Mouse (Mus musculus): ENCODE results near the gene Cdc6. TPM values are rescaled to one million over a fixed set of nuclear protein-coding genes. Genes with fewer than 3 reads are reported as not detected.

Gene Cdc6
- polyA plus RNA-seq, 1 experiment from 2014 or later = 39.1 TPM

DNA sequence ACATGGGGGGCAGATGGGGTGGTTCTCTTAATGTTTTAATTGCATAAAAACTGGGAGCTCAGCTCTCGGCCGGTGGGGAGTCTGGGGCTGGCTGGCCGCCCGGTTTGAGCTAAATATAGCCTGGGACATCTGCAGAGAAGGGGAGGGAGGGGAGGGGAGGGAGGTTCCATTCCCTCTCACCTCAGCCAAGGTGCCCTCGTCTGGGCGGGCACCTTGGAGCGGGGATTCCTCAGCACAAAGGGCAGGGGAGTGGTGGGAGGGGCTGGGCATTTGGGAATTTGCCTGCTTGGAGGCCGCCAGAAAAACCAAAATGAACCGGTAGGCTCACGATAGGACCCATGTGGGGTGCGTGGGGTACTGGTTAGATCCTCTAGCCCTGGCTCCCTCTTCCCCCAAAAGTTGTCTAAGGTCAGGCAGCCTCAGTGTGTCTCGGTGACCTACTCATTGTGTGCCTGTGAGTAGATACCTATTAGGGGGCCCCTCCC, 33.8 kb downstream of the Cdc6 start:
- no peak for ATAC-seq (replicated peaks; ENCODE audit: low FRiP score)
- Histone ChIP-seq H3K9me3 (replicated peaks) (no peaks in the 10 kb centered on the region), H3K9ac (peak overlapping the region; percentile 53), H3K4me1 (peaks cover 94% of the 10 kb centered on the region), H3K27ac (peak overlapping the region; percentile 98), H3K4me2 (peak overlapping the region; percentile 86), H3K36me3 (no peaks in the 10 kb centered on the region), H3K4me3 (replicated peaks) (peak overlapping the region; percentile 75), H3K27me3 (no peaks in the 10 kb centered on the region)
- 1% methylated on average over 12 of the region's 12 CpGs for WGBS

- Histone ChIP-seq H3K9ac (peak overlapping the region; percentile 53), H3K9me3 (replicated peaks) (no peaks in the 10 kb centered on the region), H3K27me3 (no peaks in the 10 kb centered on the region), H3K4me3 (replicated peaks) (peak overlapping the region; percentile 75), H3K4me2 (peak overlapping the region; percentile 86), H3K27ac (peak overlapping the region; percentile 98), H3K36me3 (no peaks in the 10 kb centered on the region), H3K4me1 (peaks cover 90% of the 10 kb centered on the region)
- ATAC-seq (replicated peaks; ENCODE audit: low FRiP score) = peak; percentile 40
- 5% methylated on average over 15 of the region's 15 CpGs for WGBS
Measured at GRCm38 (mm10) chr11:98941826-98942550, 34.4 kb downstream of the Cdc6 start.

DNA sequence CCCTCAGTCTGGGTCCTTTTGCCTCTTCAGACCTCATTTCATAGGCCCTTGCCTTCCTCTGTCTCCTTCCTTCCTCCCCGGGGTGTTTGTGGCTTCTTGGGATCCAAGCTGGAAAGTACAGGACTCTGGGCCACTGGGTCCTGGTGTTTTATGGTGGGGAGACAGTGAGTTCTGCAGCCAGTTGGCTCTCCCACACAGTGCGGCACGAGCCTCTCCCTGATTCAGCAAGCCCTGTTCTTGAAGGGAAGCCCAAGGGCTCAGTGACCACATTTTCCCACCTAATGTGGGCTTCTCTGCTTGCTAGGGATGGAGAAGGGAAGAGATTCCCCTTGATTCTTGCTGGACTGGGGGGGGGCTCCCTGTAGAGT, 34.9 kb downstream of the Cdc6 start:
- Histone ChIP-seq H3K4me2 (peak overlapping the region; percentile 86), H3K36me3 (no peaks in the 10 kb centered on the region), H3K9ac (peak overlapping the region; percentile 53; the same call in 1 of the 2 replicates), H3K27ac (peak overlapping the region; percentile 98), H3K9me3 (replicated peaks) (no peaks in the 10 kb centered on the region), H3K4me3 (replicated peaks) (peak overlapping the region; percentile 75), H3K27me3 (no peaks in the 10 kb centered on the region), H3K4me1 (peaks cover 90% of the 10 kb centered on the region)
- no peak for ATAC-seq (replicated peaks; ENCODE audit: low FRiP score)
- 22% methylated on average over 3 of the region's 3 CpGs for WGBS

DNA sequence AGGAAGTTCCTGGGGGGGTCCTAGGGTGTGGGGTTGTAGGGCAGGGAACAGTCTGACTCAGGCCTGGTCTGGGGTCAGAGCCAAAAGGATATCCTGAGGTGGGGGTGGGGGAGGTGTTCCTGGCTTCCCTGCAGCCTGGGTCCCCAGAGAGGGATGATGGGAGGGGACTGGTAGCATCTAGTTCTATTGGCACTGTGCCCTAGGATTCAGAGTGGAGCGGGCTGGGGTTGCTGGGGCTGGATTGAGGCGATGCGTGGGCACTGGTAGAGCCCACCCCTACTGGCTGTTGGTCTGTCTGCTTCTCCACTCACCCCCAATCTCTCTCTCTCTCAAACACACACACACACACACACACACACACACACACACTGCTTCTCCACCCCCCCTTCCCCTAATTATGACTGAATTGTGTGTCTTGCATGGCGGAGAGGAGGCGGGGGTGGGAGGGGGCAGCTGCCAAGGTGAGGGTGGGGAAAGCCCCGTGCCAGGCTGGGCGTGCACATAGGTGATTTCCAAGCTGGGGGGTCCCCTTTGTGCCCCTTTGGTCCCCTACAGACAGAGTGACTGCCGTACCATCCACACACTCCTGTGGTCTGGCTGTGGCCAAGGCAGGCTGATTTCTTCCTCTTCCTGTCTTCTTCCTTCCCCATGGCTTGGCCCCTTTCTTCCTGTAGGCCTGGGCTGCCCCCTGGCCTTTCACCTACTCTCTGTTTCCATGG, 35.5 kb downstream of the Cdc6 start:
- WGBS = 46% methylated on average over 8 of the region's 8 CpGs
- H3K27ac ChIP-seq = peak overlapping the region; percentile 98
- no peaks in the 10 kb centered on the region for H3K36me3 ChIP-seq
- H3K27me3 ChIP-seq = no peaks in the 10 kb centered on the region
- H3K9ac ChIP-seq = peak overlapping the region; percentile 53; the same call in 1 of the 2 replicates
- peak overlapping the region; percentile 75; the same call in 1 of the 2 replicates for H3K4me3 ChIP-seq (replicated peaks)
- peaks cover 94% of the 10 kb centered on the region for H3K4me1 ChIP-seq
- ATAC-seq (replicated peaks; ENCODE audit: low FRiP score) = peak; percentile 20
- H3K4me2 ChIP-seq = peak overlapping the region; percentile 86
- no peaks in the 10 kb centered on the region for H3K9me3 ChIP-seq (replicated peaks)

DNA sequence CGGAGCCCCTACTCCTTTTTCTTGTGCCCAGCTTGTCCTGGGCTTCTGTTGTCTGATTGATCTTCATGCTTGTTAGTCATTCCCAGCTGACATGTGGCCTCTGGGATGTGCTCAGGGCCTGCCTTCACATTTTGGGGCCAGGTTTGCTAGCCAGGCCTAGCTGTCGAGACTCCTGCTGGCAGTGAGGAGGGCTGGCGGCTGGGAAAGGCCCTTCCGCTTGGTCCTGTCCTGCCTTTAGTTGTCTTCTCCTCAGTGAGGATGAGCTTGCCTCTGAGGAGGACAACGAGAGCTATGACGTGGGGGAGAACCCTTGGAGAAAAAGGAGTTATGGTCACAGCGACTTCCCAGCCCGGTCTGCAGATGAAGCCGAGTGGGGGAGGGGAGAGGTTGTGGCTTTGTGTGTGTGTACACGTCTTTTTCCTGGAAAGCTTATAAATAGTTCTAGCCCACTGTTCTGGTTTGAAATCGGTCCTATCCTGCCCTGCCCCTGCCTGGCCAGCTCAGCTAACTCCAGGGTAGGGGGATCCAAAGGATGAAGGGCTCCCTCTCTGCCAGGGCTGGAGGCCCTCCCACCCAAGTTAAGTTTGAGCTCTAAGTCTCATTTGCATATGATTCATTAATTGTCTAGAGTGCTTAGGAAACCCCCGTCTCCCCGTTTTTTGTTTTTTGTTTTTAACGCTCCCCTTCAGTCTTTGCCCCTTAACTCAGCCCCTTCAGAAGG, 36.3 kb downstream of the Cdc6 start:
- peak overlapping the region; percentile 86 for H3K4me2 ChIP-seq
- H3K27me3 ChIP-seq = no peaks in the 10 kb centered on the region
- H3K9ac ChIP-seq = peak overlapping the region; percentile 21; the same call in 1 of the 2 replicates
- no peak for ATAC-seq (replicated peaks; ENCODE audit: low FRiP score)
- WGBS = 34% methylated on average over 14 of the region's 14 CpGs
- H3K36me3 ChIP-seq = no peaks in the 10 kb centered on the region
- no peaks in the 10 kb centered on the region for H3K9me3 ChIP-seq (replicated peaks)
- H3K27ac ChIP-seq = peak overlapping the region; percentile 98
- no peak overlapping the region; the same call in 1 of the 2 replicates for H3K4me3 ChIP-seq (replicated peaks)
- H3K4me1 ChIP-seq = peaks cover 86% of the 10 kb centered on the region

- 38% methylated on average over 11 of the region's 11 CpGs for WGBS
- H3K4me1 ChIP-seq = peaks cover 85% of the 10 kb centered on the region
- no peak overlapping the region for H3K4me3 ChIP-seq (replicated peaks)
- ATAC-seq (replicated peaks; ENCODE audit: low FRiP score) = no peak
- no peak overlapping the region for H3K9ac ChIP-seq
- H3K4me2 ChIP-seq = peak overlapping the region; percentile 24; the same call in 1 of the 2 replicates
- no peaks in the 10 kb centered on the region for H3K27me3 ChIP-seq
- H3K9me3 ChIP-seq (replicated peaks) = no peaks in the 10 kb centered on the region
- H3K36me3 ChIP-seq = peaks cover 2% of the 10 kb centered on the region; the same call in 1 of the 2 replicates
- H3K27ac ChIP-seq = peak overlapping the region; percentile 98
Measured at GRCm38 (mm10) chr11:98944897-98945604, 37.5 kb downstream of the Cdc6 start.

- Histone ChIP-seq H3K36me3 (peaks cover 7% of the 10 kb centered on the region), H3K27ac (peak overlapping the region; percentile 98; the same call in 1 of the 2 replicates), H3K4me3 (replicated peaks) (no peak overlapping the region), H3K9ac (no peak overlapping the region), H3K27me3 (no peaks in the 10 kb centered on the region), H3K9me3 (replicated peaks) (no peaks in the 10 kb centered on the region), H3K4me2 (no peak overlapping the region), H3K4me1 (peaks cover 85% of the 10 kb centered on the region)
- 58% methylated on average over 3 of the region's 3 CpGs for WGBS
- ATAC-seq (replicated peaks; ENCODE audit: low FRiP score) = no peak
Measured at GRCm38 (mm10) chr11:98945605-98945977, 38.0 kb downstream of the Cdc6 start.

DNA sequence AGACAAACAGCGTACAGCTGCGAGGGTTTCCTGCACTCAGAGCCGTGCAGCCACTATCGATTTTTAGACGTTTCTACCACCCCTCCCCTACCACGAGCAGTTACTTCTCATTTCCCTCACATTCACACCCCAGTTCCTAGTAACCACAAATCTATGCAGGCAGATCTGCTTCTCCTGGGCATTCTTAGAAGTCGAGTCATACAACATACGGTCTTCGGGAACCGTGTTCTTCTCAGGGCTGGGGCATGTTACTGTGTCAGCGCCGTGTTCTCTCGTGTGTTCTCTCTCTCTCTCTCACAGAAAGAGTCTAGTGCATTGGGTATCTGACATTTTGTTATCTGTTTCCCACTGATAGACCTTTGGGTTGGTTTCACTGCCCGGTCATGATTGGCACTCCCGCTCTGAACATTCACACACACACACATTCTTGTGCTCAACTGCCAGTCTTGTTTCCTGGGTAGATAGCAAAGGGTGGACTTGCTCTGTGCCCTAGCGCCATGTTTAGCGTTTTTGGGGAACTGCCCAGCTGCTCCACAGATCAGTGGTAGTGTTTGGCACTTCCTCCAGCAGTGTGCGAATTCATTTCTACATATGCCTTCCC, 40.5 kb downstream of the Cdc6 start:
- Histone ChIP-seq H3K9me3 (replicated peaks) (no peaks in the 10 kb centered on the region), H3K4me1 (peaks cover 84% of the 10 kb centered on the region), H3K27me3 (no peaks in the 10 kb centered on the region), H3K36me3 (peaks cover 21% of the 10 kb centered on the region), H3K4me3 (replicated peaks) (no peak overlapping the region), H3K27ac (peak overlapping the region; percentile 37), H3K4me2 (no peak overlapping the region), H3K9ac (no peak overlapping the region)
- 65% methylated on average over 18 of the region's 18 CpGs for WGBS
- no peak for ATAC-seq (replicated peaks; ENCODE audit: low FRiP score)

GRCm38 (mm10) chr11:98949242-98949957, 41.8 kb downstream of the Cdc6 start:
- Histone ChIP-seq H3K9ac (no peak overlapping the region), H3K4me3 (replicated peaks) (no peak overlapping the region)
- WGBS = 71% methylated on average over 12 of the region's 12 CpGs

DNA sequence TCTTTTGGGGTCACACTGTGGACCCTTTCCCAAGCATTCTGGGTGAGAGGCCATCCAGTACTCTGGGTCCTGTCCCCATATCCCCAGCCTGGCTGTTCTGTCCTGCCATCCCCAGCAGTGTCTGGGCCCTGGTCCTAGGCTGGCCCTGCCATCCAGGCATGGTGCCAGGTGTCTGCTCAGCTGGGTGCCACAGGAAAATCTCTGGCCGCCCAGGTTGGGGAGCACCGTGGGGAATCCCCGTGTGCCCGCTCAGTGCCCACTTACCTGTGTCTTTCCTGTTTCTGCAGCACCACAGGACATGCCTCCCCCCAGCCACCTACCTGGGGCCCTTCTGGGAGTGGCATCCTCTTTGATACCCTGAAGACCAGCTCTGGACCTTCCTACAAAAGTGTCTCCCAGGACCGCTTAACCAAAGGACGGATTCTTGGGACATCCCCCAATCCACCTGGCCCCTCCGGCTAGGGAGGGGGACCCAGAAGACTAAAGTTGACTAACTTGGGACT, 42.4 kb downstream of the Cdc6 start:
- H3K4me2 ChIP-seq = no peak overlapping the region
- 79% methylated on average over 7 of the region's 7 CpGs for WGBS
- no peak overlapping the region for H3K9ac ChIP-seq
- no peak for ATAC-seq (replicated peaks; ENCODE audit: low FRiP score)
- H3K4me3 ChIP-seq (replicated peaks) = no peak overlapping the region
- no peaks in the 10 kb centered on the region for H3K27me3 ChIP-seq
- H3K4me1 ChIP-seq = peaks cover 83% of the 10 kb centered on the region
- no peaks in the 10 kb centered on the region for H3K9me3 ChIP-seq (replicated peaks)
- peaks cover 21% of the 10 kb centered on the region for H3K36me3 ChIP-seq
- H3K27ac ChIP-seq = peak overlapping the region; percentile 94; the same call in 1 of the 2 replicates

More at GRCm38 (mm10) chr11:98949242-98949957, 41.8 kb downstream of the Cdc6 start:
- Histone ChIP-seq H3K27me3 (no peaks in the 10 kb centered on the region), H3K4me2 (no peak overlapping the region), H3K36me3 (peaks cover 21% of the 10 kb centered on the region), H3K4me1 (peaks cover 83% of the 10 kb centered on the region), H3K9me3 (replicated peaks) (no peaks in the 10 kb centered on the region), H3K27ac (0 out of 2 replicates have a peak overlapping the region, but pooled peaks have one; percentile 94)
- no peak for ATAC-seq (replicated peaks; ENCODE audit: low FRiP score)
